Mouse (Mus musculus): ENCODE measurements around the gene Myl3. TPM values are rescaled to one million over a fixed set of nuclear protein-coding genes. Genes with fewer than 3 reads are reported as not detected.

Myl3 gene
- under 1 TPM in 1 of 2 experiments, not detected in 1; 0.50 TPM for total RNA-seq (2023)

DNA sequence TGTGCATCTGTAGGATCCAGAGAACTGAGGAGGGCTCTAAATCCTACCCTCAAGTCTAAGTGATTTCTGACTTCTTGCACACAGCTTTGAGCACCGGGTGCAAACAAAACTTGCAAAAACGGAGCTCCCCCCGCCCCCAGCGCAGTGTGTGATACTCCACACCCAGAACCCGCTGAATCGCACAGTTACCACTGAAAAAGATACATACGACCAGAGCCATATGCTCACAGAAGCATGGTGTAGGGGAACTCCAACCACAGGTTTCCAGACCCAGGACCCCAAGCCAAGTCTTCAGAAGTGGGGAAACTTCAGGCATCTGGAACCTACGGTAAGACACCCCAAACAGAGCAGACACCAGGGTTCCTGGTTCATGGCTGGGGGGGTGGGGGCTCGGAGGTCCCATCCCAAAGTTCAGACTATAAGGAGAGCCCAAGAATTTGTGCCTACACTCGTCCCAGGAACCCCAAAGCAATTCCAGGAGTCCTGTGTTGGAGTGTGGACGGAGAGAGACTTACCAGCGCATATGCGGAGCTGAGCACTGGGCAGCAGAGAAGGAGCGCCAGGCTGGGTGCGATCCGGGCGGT is at the start of gene Myl3:
Gene Myl3 (plus strand): TSS at position 151 of the 584 bp plus-strand sequence.

DNA sequence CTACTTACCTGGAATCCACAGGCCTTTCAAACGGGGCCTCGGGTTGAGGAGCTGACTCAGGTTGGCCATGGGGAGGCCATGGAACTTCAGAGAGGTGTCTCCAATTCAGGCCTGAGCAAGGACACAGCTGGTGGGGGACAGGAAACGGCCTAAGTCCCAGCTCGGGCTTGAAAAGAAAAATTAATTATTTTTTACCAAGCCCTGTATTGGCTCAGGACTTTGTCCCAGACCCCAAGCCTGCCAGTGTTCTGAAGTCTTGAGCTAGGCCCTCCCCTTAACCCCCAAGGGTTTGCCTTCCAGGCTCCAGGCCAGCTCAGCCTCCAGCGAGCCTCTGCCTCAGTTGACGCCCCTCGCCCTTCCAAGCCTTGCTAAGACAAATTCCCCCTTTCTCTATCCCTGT is 5.3 kb downstream of the Myl3 start, which contains the start of gene Pth1r:
Gene Pth1r (minus strand): TSS at position 185 of the 400 bp plus-strand sequence.

GRCm38 (mm10) chr9:110797866-110798265 is 56.2 kb downstream of the Myl3 start, which contains the start of gene Prss42:
Gene Prss42 (plus strand): TSS chr9:110798166.

DNA sequence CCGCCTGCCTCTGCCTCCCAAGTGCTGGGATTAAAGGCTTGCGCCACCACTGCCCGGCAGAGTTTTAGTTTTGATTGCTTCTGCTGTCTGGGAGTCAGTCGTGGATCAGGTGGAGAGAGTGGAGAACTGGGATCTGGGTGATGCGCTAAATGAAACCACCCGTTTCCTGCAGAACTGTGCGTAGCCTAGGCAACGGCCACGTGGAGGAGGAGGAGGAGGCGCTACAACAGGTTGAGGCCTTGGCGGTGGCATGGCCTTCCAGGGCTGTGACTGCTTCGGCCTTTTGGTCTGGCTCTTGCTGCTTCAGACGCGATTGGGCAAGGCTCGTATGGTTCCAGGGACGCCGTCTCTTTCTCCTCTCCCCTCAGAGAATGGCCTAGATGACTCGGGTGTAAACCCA is 72.1 kb downstream of the Myl3 start, which contains the start of gene Prss44:
Gene Prss44 (plus strand): TSS at position 206 of the 400 bp plus-strand sequence.

Other genes starting within 250 kb of the Myl3 start
- 100 to 1,000 TPM in 1 of 2 experiments, 10 to 100 TPM in 1; 86.6 to 102 TPM for gene Setd2, start 209.3 kb upstream of the Myl3 start, total RNA-seq (2023)
- gene Nradd, start 117.4 kb upstream of the Myl3 start, total RNA-seq (2023), result 1 to 10 TPM; 8.0 to 8.6 TPM
- gene Nbeal2, start 87.7 kb upstream of the Myl3 start, total RNA-seq (2023), result 100 to 1,000 TPM; 266 to 300 TPM
- 100 to 1,000 TPM; 128 to 154 TPM for gene Ccdc12, start 85.4 kb upstream of the Myl3 start, total RNA-seq (2023)
- gene Pth1r, start 5.3 kb downstream of the Myl3 start, total RNA-seq (2023), result 1 to 10 TPM; 1.2 to 1.5 TPM
- not detected for gene Prss42, start 56.3 kb downstream of the Myl3 start, total RNA-seq (2023)
- gene Prss44, start 72.1 kb downstream of the Myl3 start, total RNA-seq (2023), result not detected
- gene Prss43, start 84.8 kb downstream of the Myl3 start, total RNA-seq (2023), result not detected
- not detected for gene Prss45, start 92.7 kb downstream of the Myl3 start, total RNA-seq (2023)
- gene Prss46, start 102.6 kb downstream of the Myl3 start, total RNA-seq (2023), result not detected
- gene Prss50, start 116.1 kb downstream of the Myl3 start, total RNA-seq (2023), result 1 to 10 TPM; 2.2 to 2.6 TPM
- 1 to 10 TPM in 1 of 2 experiments, under 1 TPM in 1; 0.39 to 1.1 TPM for gene Als2cl, start 138.0 kb downstream of the Myl3 start, total RNA-seq (2023)
- under 1 TPM; 0.13 to 0.57 TPM for gene Tmie, start 138.3 kb downstream of the Myl3 start, total RNA-seq (2023)
- gene Fam240a, start 175.0 kb downstream of the Myl3 start, total RNA-seq (2023), result not detected
- not detected for gene Tdgf1, start 204.3 kb downstream of the Myl3 start, total RNA-seq (2023)
- not detected for gene Lrrc2, start 209.7 kb downstream of the Myl3 start, total RNA-seq (2023)
- gene Rtp3, start 248.7 kb downstream of the Myl3 start, total RNA-seq (2023), result not detected

All from neutrophil, adult 83 days (primary cell).